Mouse (Mus musculus): ENCODE results near the gene Olfr1219. TPM values are rescaled to one million over a fixed set of nuclear protein-coding genes. Genes with fewer than 3 reads are reported as not detected.

Gene Olfr1219
- polyA plus RNA-seq (2015; fragmentation: Nextera tagmentation; extraction: Ambion mirVana): not detected in 2 replicates

DNA sequence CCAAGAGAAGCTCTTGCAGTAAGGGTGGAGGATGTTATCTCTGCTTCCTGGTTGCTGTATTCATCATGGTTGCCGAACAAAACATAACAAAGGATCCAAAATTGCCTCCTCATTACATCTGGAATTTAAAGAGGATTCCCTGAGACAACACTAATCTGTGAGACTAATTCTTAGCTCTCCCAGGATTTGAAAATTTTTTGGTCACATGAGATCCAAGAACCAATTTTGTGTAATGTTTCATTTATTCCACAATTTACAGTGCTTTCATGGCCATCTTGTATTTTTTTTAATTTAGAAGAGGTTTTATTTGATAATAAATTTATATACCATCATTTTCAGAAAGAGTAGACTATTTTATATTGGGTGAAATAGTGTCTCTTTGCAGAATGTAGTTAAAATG is at the start of gene Olfr1219:
Olfr1219 (minus strand) TSS at position 101 of the 400 bp plus-strand sequence.
- Histone ChIP-seq H3K4me2 (ENCODE audit: low read depth, low read length) (no peak within 1 kb of the TSS), H3K27ac (ENCODE audit: low read length) (no peak within 1 kb of the TSS), H3K27me3 (ENCODE audit: control insufficient read depth, insufficient read depth, low read depth, low read length) (no peaks in the 10 kb centered on the region), H3K9me3 (replicated peaks; ENCODE audit: control insufficient read depth, low read length) (no peaks in the 10 kb centered on the region), H3K4me3 (ENCODE audit: low read depth, low read length) (no peak within 1 kb of the TSS), H3K4me1 (ENCODE audit: control insufficient read depth, low read depth, low read length) (no peaks in the 10 kb centered on the region), H3K36me3 (ENCODE audit: control insufficient read depth, insufficient read depth) (no peaks in the 10 kb centered on the region), H3K9ac (ENCODE audit: low read depth, low read length) (no peak within 1 kb of the TSS)
- no peak for ATAC-seq (ENCODE audit: low read depth)
- 46% methylated on average over 1 of the region's 1 CpGs for WGBS (ENCODE audit: insufficient replicate concordance)

DNA sequence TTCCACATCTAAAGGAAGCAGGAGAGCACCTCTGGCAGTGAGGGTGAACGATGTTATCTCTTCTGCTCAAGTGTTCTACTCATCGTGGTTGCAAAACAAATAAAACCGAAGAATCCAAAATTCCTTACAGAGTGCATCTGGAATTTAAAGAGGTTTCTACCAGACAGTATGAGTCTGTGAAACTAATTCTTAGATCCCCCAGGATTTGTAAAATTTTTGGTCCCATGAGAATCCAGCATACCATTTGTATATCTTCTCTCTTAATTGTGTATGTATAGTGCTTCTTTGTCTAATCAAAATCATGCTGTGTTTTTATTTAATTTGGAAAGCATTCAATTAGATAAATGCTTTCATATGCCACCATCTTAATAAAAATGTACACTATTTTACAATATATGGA is 49.6 kb upstream of the Olfr1219 start, which contains the start of gene Olfr1222:
Olfr1222 (minus strand) TSS at position 101 of the 400 bp plus-strand sequence.
- no peak for ATAC-seq (ENCODE audit: low read depth)
- H3K9me3 ChIP-seq (replicated peaks; ENCODE audit: control insufficient read depth, low read length): no peaks in the 10 kb centered on the region
- H3K36me3 ChIP-seq (ENCODE audit: control insufficient read depth, insufficient read depth): no peaks in the 10 kb centered on the region
- no peak within 1 kb of the TSS for H3K4me2 ChIP-seq (ENCODE audit: low read depth, low read length)
- no peaks in the 10 kb centered on the region for H3K4me1 ChIP-seq (ENCODE audit: control insufficient read depth, low read depth, low read length)
- H3K4me3 ChIP-seq (ENCODE audit: low read depth, low read length): no peak within 1 kb of the TSS
- H3K27me3 ChIP-seq (ENCODE audit: control insufficient read depth, insufficient read depth, low read depth, low read length): no peaks in the 10 kb centered on the region
- WGBS (ENCODE audit: insufficient replicate concordance): 34% methylated on average over 3 of the region's 3 CpGs
- no peak within 1 kb of the TSS for H3K9ac ChIP-seq (ENCODE audit: low read depth, low read length)
- no peak within 1 kb of the TSS for H3K27ac ChIP-seq (ENCODE audit: low read length)

DNA sequence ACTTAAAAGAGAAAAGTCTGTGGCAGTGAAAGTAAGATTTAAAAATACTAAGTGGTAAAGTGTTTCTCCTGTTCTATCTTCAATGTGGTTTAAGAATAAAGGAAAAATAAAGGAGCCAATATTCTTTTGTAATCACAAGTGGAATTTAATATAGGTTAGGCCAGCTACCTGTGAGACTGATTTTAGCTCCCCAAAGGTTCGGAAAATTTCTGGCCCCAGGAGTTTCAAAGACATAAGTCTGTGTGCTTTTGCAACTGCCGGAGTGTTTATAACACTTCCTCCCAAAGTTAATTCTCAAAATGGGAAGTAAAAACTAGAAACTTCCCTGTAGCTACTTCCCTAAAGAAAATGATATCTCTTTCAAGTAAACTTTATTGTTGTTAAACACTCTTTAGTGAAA is 33.9 kb upstream of the Olfr1219 start, which contains the start of gene Olfr1221:
Olfr1221 (minus strand) TSS at position 101 of the 400 bp plus-strand sequence.
- no peak for ATAC-seq (ENCODE audit: low read depth)
- Histone ChIP-seq H3K36me3 (ENCODE audit: control insufficient read depth, insufficient read depth) (no peaks in the 10 kb centered on the region), H3K27me3 (ENCODE audit: control insufficient read depth, insufficient read depth, low read depth, low read length) (no peaks in the 10 kb centered on the region), H3K4me3 (ENCODE audit: low read depth, low read length) (no peak within 1 kb of the TSS), H3K4me1 (ENCODE audit: control insufficient read depth, low read depth, low read length) (no peaks in the 10 kb centered on the region), H3K4me2 (ENCODE audit: low read depth, low read length) (no peak within 1 kb of the TSS), H3K9me3 (replicated peaks; ENCODE audit: control insufficient read depth, low read length) (no peaks in the 10 kb centered on the region), H3K9ac (ENCODE audit: low read depth, low read length) (no peak within 1 kb of the TSS), H3K27ac (ENCODE audit: low read length) (no peak within 1 kb of the TSS)
- 29% methylated on average over 2 of the region's 2 CpGs for WGBS (ENCODE audit: insufficient replicate concordance)

DNA sequence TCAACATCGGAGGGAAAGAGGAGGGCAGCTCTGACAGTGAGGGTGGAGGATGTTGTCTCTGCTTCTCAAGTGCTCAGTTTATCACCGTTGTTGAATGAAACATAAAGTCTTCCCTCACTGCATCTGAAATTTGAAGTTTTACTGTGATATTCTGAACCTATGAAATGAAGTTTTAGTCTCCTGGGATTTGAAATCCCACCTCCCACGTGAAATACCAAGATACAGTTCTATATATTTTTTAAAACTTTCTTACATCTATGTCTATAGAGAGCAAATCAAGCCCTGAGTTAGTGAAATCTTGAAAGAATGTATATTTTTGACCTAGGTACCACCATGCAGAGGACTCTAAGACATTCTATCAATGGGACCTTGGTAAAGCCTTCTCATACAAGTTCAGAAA is 23.4 kb upstream of the Olfr1219 start, which contains the start of gene Olfr1220:
Olfr1220 (minus strand) TSS at position 101 of the 400 bp plus-strand sequence.
- H3K36me3 ChIP-seq (ENCODE audit: control insufficient read depth, insufficient read depth): no peaks in the 10 kb centered on the region
- no peaks in the 10 kb centered on the region for H3K27me3 ChIP-seq (ENCODE audit: control insufficient read depth, insufficient read depth, low read depth, low read length)
- no peak for ATAC-seq (ENCODE audit: low read depth)
- no peak within 1 kb of the TSS for H3K9ac ChIP-seq (ENCODE audit: low read depth, low read length)
- no peak within 1 kb of the TSS for H3K4me3 ChIP-seq (ENCODE audit: low read depth, low read length)
- H3K9me3 ChIP-seq (replicated peaks; ENCODE audit: control insufficient read depth, low read length): no peaks in the 10 kb centered on the region
- H3K4me1 ChIP-seq (ENCODE audit: control insufficient read depth, low read depth, low read length): no peaks in the 10 kb centered on the region
- H3K4me2 ChIP-seq (ENCODE audit: low read depth, low read length): no peak within 1 kb of the TSS
- no peak within 1 kb of the TSS for H3K27ac ChIP-seq (ENCODE audit: low read length)
- WGBS (ENCODE audit: insufficient replicate concordance): 58% methylated on average over 3 of the region's 3 CpGs

DNA sequence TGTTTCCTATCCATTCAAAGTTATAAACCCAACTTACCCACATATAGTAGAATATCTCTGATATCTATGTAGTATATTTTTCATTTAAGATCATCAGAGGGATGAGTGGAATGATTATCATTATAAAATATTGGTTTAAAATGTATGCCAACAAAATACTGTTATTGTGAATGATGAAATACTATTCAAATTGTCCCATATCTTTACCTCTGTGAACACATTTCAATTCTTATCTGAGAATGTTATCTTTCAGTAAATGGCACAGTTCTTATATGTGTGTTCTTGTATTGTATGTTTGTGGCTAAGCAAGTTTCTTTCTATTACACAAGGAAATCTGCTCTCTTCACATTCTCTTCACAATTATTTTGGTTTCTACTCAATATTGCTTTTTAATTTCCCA is 22.3 kb upstream of the Olfr1219 start:
- no peaks in the 10 kb centered on the region for H3K36me3 ChIP-seq (ENCODE audit: control insufficient read depth, insufficient read depth)
- H3K9me3 ChIP-seq (replicated peaks; ENCODE audit: control insufficient read depth, low read length): no peaks in the 10 kb centered on the region
- no peak overlapping the region for H3K4me2 ChIP-seq (ENCODE audit: low read depth, low read length)
- no peak overlapping the region for H3K9ac ChIP-seq (ENCODE audit: low read depth, low read length)
- H3K4me1 ChIP-seq (ENCODE audit: control insufficient read depth, low read depth, low read length): no peaks in the 10 kb centered on the region
- no peaks in the 10 kb centered on the region for H3K27me3 ChIP-seq (ENCODE audit: control insufficient read depth, insufficient read depth, low read depth, low read length)
- H3K27ac ChIP-seq (ENCODE audit: low read length): no peak overlapping the region
- no peak for ATAC-seq (ENCODE audit: low read depth)
- H3K4me3 ChIP-seq (ENCODE audit: low read depth, low read length): no peak overlapping the region

DNA sequence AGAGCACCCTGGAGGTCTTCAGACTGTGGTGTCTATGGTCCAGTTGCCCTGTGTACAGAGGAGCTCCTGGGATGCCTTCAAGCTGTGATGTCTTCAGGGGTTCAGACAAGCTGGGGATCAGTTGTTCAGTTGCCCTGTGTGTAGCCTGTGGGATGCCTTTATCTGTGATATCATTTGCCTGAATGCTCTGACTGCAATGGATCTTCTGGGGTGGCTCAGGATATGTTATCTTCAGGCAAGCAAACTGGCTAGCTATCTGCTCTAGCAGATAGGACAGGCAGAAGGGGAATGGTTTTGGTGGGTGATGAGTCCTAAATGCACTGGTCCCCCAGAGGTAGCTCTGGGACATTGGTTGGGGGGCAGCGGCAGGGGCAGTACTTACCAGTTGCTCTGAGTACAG is 10.5 kb upstream of the Olfr1219 start:
- WGBS (ENCODE audit: insufficient replicate concordance): 79% methylated on average over 1 of the region's 1 CpGs
- no peak overlapping the region for H3K4me2 ChIP-seq (ENCODE audit: low read depth, low read length)
- H3K4me3 ChIP-seq (ENCODE audit: low read depth, low read length): no peak overlapping the region
- no peak for ATAC-seq (ENCODE audit: low read depth)
- H3K27me3 ChIP-seq (ENCODE audit: control insufficient read depth, insufficient read depth, low read depth, low read length): no peaks in the 10 kb centered on the region
- no peaks in the 10 kb centered on the region for H3K36me3 ChIP-seq (ENCODE audit: control insufficient read depth, insufficient read depth)
- H3K27ac ChIP-seq (ENCODE audit: low read length): no peak overlapping the region
- H3K9ac ChIP-seq (ENCODE audit: low read depth, low read length): no peak overlapping the region
- no peaks in the 10 kb centered on the region for H3K4me1 ChIP-seq (ENCODE audit: control insufficient read depth, low read depth, low read length)
- no peaks in the 10 kb centered on the region for H3K9me3 ChIP-seq (replicated peaks; ENCODE audit: control insufficient read depth, low read length)

DNA sequence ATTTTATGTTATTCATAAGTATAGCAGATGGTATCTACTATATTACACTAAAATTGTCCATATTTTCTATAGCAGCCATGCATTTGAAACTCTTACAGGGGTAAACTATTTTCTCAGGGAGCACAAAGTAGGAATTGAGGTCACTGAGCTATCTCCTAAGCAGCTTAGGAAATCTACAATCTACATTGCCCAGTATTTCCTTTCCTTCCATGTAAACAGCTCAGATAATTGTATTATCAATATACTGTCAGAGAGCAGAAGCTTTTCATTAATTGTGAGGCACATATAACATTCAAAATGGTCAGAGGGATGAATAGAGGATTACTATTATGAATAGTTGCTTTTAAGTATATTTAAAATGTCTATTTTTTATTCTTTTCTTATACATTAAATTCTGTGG is 1.8 kb downstream of the Olfr1219 start:
- H3K27ac ChIP-seq (ENCODE audit: low read length): no peak overlapping the region
- ATAC-seq (ENCODE audit: low read depth): no peak
- no peaks in the 10 kb centered on the region for H3K27me3 ChIP-seq (ENCODE audit: control insufficient read depth, insufficient read depth, low read depth, low read length)
- H3K4me2 ChIP-seq (ENCODE audit: low read depth, low read length): no peak overlapping the region
- H3K4me1 ChIP-seq (ENCODE audit: control insufficient read depth, low read depth, low read length): no peaks in the 10 kb centered on the region
- no peaks in the 10 kb centered on the region for H3K36me3 ChIP-seq (ENCODE audit: control insufficient read depth, insufficient read depth)
- no peaks in the 10 kb centered on the region for H3K9me3 ChIP-seq (replicated peaks; ENCODE audit: control insufficient read depth, low read length)
- no peak overlapping the region for H3K4me3 ChIP-seq (ENCODE audit: low read depth, low read length)
- H3K9ac ChIP-seq (ENCODE audit: low read depth, low read length): no peak overlapping the region

DNA sequence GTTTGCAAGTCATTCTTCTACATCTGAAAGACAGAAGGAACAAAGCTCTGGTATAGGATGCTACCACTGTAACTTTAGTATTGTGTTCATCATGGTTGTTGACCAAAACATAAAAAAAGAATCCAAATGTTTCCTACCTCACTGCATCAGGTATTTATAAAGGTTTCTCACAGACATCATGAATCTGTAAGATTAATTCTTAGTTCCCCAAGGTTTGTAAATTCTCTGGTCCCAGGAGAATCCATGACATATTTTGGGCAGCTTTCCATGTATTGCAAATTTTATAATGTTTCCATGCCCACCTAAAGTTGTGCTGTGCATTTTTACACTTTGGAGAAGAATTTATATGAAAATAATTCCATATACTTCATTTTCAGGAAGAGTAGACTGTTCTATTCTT is 22.2 kb downstream of the Olfr1219 start, which contains the start of gene Olfr1218:
Olfr1218 (minus strand) TSS at position 101 of the 400 bp plus-strand sequence.
- Histone ChIP-seq H3K27me3 (ENCODE audit: control insufficient read depth, insufficient read depth, low read depth, low read length) (no peaks in the 10 kb centered on the region), H3K4me3 (ENCODE audit: low read depth, low read length) (no peak within 1 kb of the TSS), H3K36me3 (ENCODE audit: control insufficient read depth, insufficient read depth) (no peaks in the 10 kb centered on the region), H3K9me3 (replicated peaks; ENCODE audit: control insufficient read depth, low read length) (no peaks in the 10 kb centered on the region), H3K27ac (ENCODE audit: low read length) (no peak within 1 kb of the TSS), H3K4me2 (ENCODE audit: low read depth, low read length) (no peak within 1 kb of the TSS), H3K9ac (ENCODE audit: low read depth, low read length) (no peak within 1 kb of the TSS), H3K4me1 (ENCODE audit: control insufficient read depth, low read depth, low read length) (no peaks in the 10 kb centered on the region)
- no peak for ATAC-seq (ENCODE audit: low read depth)

DNA sequence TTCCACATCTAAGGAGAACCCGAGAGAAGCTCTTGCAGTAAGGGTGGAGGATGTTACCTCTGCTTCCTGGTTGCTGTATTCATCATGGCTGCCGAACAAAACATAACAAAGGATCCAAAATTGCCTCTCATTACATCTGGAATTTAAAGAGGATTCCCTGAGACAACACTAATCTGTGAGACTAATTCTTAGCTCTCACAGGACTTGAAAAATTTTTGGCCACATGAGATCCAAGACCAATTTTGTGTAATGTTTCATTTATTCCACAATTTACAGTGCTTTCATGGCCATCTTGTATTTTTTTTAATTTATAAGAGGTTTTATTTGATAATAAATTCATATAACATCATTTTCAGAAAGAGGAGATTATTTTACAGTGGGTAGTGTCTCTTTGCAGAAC is 51.3 kb downstream of the Olfr1219 start, which contains the start of gene Olfr1217:
Olfr1217 (minus strand) TSS at position 101 of the 400 bp plus-strand sequence.
- Histone ChIP-seq H3K27me3 (ENCODE audit: control insufficient read depth, insufficient read depth, low read depth, low read length) (no peaks in the 10 kb centered on the region), H3K36me3 (ENCODE audit: control insufficient read depth, insufficient read depth) (no peaks in the 10 kb centered on the region), H3K9me3 (replicated peaks; ENCODE audit: control insufficient read depth, low read length) (no peaks in the 10 kb centered on the region), H3K4me2 (ENCODE audit: low read depth, low read length) (no peak within 1 kb of the TSS), H3K4me3 (ENCODE audit: low read depth, low read length) (no peak within 1 kb of the TSS), H3K27ac (ENCODE audit: low read length) (no peak within 1 kb of the TSS), H3K4me1 (ENCODE audit: control insufficient read depth, low read depth, low read length) (no peaks in the 10 kb centered on the region), H3K9ac (ENCODE audit: low read depth, low read length) (no peak within 1 kb of the TSS)
- no peak for ATAC-seq (ENCODE audit: low read depth)
- 39% methylated on average over 2 of the region's 2 CpGs for WGBS (ENCODE audit: insufficient replicate concordance)

All from liver, embryonic 16.5 days (tissue).